Mouse (Mus musculus): ENCODE data around the gene Osgin1. TPM values are rescaled to one million over a fixed set of nuclear protein-coding genes. Genes with fewer than 3 reads are reported as not detected.

Osgin1 gene
- 0.35 and 0.40 TPM in 2 replicates for polyA plus RNA-seq (2014; fragmentation: Nextera tagmentation; extraction: Ambion mirVana)

DNA sequence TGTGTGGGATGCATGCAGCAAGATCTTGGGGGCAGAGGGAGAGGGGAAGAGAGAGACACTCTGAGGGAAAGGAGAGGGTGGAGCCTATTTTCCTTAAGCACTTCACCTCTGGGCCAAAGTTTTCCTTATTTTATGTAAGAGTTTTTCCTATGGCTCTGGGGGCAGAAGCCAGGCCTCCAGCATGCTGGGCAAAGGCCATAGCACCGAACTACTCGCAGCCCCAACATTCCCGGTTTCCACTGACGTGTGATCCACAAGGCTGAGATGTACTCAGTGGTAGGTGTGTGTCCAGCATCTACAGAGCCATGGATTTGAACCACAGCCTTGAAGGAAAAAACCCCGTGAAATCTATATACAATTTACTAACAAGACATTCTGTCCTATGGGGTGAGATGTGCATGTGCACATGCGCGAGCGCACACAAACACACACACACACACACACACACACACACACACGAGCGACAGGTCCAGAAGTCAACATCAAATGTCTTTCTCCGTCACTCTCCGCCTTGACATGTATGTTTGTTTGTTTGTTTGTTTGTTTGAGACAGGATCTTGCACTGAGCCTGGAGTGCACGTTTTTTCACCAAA is at the start of gene Osgin1:
TSS of gene Osgin1 (plus strand) at position 543 of the 593 bp plus-strand sequence.
- ATAC-seq (ENCODE audit: low FRiP score): no peak
- Histone ChIP-seq H3K9ac (no peak within 1 kb of the TSS), H3K27me3 (ENCODE audit: control insufficient read depth, insufficient read depth, low read length) (no peaks in the 10 kb centered on the region), H3K9me3 (ENCODE audit: control insufficient read depth, low read length) (no peaks in the 10 kb centered on the region), H3K4me1 (replicated peaks; ENCODE audit: control insufficient read depth, insufficient read depth, low read length) (no peaks in the 10 kb centered on the region), H3K27ac (no peak within 1 kb of the TSS), H3K36me3 (replicated peaks; ENCODE audit: control insufficient read depth, insufficient read depth) (no peaks in the 10 kb centered on the region), H3K4me2 (replicated peaks) (no peak within 1 kb of the TSS), H3K4me3 (replicated peaks; ENCODE audit: low read length) (no peak within 1 kb of the TSS)
- no peak for DNase-seq (ENCODE audit: low spot score)
- WGBS: 88% methylated on average over 13 of the region's 13 CpGs

DNA sequence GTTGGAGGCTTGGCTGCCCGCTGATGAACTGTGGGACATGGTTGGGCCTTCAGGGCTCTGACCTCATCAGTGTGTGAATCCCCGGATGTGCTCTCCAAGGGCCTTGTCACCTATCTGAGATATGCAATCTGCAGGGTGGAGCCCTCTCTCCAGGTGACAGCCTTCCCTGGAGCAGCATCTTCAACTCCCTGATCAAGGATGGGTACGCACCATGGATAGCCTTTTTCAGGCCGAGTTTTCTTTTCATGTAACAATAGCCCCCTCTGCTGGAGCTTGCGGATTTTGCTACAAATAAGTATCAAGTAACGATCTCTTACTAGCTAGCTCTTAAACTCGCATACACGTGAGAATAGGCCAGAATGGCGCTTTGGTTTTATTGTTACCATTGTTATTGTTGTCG is 49.4 kb upstream of the Osgin1 start:
- no peaks in the 10 kb centered on the region for H3K9me3 ChIP-seq (ENCODE audit: control insufficient read depth, low read length)
- no peak overlapping the region for H3K27ac ChIP-seq
- no peak overlapping the region for H3K4me2 ChIP-seq (replicated peaks)
- 26% methylated on average over 10 of the region's 10 CpGs for WGBS
- H3K4me1 ChIP-seq (replicated peaks; ENCODE audit: control insufficient read depth, insufficient read depth, low read length): no peaks in the 10 kb centered on the region
- H3K9ac ChIP-seq: no peak overlapping the region
- no peaks in the 10 kb centered on the region for H3K36me3 ChIP-seq (replicated peaks; ENCODE audit: control insufficient read depth, insufficient read depth)
- H3K27me3 ChIP-seq (ENCODE audit: control insufficient read depth, insufficient read depth, low read length): no peaks in the 10 kb centered on the region
- ATAC-seq (ENCODE audit: low FRiP score) (no peak), DNase-seq (ENCODE audit: low spot score) (peak; percentile 96)
- no peak overlapping the region for H3K4me3 ChIP-seq (replicated peaks; ENCODE audit: low read length)

DNA sequence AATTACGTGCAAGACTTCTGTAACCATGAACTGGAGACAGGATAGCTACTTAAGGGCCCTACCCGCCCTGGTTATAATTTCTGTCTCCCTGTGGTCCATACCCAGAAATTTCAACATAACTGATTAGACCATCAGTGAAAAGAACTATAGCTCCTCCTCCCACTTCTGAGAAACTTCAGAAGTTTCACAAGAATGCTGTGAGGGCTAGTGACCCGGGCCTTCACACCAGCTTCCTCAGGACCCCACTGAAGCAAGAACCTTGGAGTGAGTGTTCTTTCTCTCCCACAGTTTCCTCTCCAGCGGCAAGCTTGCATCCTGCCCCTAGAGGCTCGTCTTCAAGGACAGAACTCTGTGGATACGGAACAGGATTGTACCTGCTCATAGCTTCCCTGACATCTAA is 48.1 kb upstream of the Osgin1 start:
- Histone ChIP-seq H3K9me3 (ENCODE audit: control insufficient read depth, low read length) (no peaks in the 10 kb centered on the region), H3K27ac (no peak overlapping the region), H3K4me3 (replicated peaks; ENCODE audit: low read length) (no peak overlapping the region), H3K27me3 (ENCODE audit: control insufficient read depth, insufficient read depth, low read length) (no peaks in the 10 kb centered on the region), H3K4me2 (replicated peaks) (no peak overlapping the region), H3K4me1 (replicated peaks; ENCODE audit: control insufficient read depth, insufficient read depth, low read length) (no peaks in the 10 kb centered on the region), H3K9ac (no peak overlapping the region), H3K36me3 (replicated peaks; ENCODE audit: control insufficient read depth, insufficient read depth) (no peaks in the 10 kb centered on the region)
- no peak for ATAC-seq (ENCODE audit: low FRiP score)
- no peak for DNase-seq (ENCODE audit: low spot score)
- WGBS: 77% methylated on average over 6 of the region's 6 CpGs

DNA sequence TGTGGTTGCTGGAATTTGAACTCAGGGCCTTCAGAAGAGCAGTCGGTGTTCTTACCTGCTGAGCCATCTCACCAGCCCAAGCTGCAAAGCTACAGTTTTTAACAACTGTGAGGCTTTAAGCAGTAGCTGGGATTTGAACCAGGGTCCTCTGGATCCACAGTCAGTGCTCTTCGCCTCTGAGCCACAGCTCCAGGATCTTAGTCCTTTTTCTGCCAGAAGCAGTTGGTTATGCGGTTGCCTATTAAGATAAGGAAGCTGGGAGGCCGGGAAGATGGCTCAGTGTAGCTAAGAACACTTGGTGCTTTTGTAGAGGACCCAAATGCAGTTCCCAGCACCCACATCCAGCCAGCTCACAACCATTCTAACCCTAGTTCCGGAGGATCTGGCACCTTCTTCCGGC is 46.9 kb upstream of the Osgin1 start:
- H3K4me3 ChIP-seq (replicated peaks; ENCODE audit: low read length): no peak overlapping the region
- H3K4me1 ChIP-seq (replicated peaks; ENCODE audit: control insufficient read depth, insufficient read depth, low read length): no peaks in the 10 kb centered on the region
- WGBS: 83% methylated on average over 6 of the region's 6 CpGs
- no peaks in the 10 kb centered on the region for H3K27me3 ChIP-seq (ENCODE audit: control insufficient read depth, insufficient read depth, low read length)
- no peak for DNase-seq (ENCODE audit: low spot score)
- H3K9ac ChIP-seq: no peak overlapping the region
- no peaks in the 10 kb centered on the region for H3K36me3 ChIP-seq (replicated peaks; ENCODE audit: control insufficient read depth, insufficient read depth)
- ATAC-seq (ENCODE audit: low FRiP score): no peak
- no peak overlapping the region for H3K27ac ChIP-seq
- H3K9me3 ChIP-seq (ENCODE audit: control insufficient read depth, low read length): no peaks in the 10 kb centered on the region
- no peak overlapping the region for H3K4me2 ChIP-seq (replicated peaks)

DNA sequence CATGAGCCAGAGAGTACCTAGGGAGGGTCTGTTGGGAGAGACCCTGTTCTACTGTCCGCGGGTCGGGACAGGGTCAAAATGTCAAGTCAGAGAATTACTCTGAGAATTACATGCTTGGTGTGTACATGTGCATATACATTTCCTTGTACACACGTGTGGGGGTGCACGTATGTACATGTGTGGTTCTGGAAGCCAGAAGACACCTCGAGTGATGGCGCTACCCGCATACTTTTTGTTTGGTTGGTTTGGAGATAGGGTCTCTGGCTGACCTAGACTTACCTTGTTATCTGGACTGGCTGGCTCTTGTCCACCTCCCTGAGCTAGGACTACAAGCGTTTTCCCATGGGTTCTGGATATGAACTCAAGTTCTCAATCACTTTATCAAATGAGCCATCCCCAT is 39.8 kb upstream of the Osgin1 start:
- peak overlapping the region; percentile 94 for H3K9ac ChIP-seq
- peak overlapping the region; percentile 88 for H3K27ac ChIP-seq
- H3K27me3 ChIP-seq (ENCODE audit: control insufficient read depth, insufficient read depth, low read length): no peaks in the 10 kb centered on the region
- peaks cover 7% of the 10 kb centered on the region for H3K4me1 ChIP-seq (replicated peaks; ENCODE audit: control insufficient read depth, insufficient read depth, low read length)
- DNase-seq (ENCODE audit: low spot score) (no peak), ATAC-seq (ENCODE audit: low FRiP score) (peak; percentile 21; the same call in 1 of the 2 replicates)
- H3K4me3 ChIP-seq (replicated peaks; ENCODE audit: low read length): peak overlapping the region; percentile 90
- H3K9me3 ChIP-seq (ENCODE audit: control insufficient read depth, low read length): no peaks in the 10 kb centered on the region
- WGBS: 81% methylated on average over 9 of the region's 9 CpGs
- H3K36me3 ChIP-seq (replicated peaks; ENCODE audit: control insufficient read depth, insufficient read depth): no peaks in the 10 kb centered on the region
- peak overlapping the region; percentile 97 for H3K4me2 ChIP-seq (replicated peaks)

DNA sequence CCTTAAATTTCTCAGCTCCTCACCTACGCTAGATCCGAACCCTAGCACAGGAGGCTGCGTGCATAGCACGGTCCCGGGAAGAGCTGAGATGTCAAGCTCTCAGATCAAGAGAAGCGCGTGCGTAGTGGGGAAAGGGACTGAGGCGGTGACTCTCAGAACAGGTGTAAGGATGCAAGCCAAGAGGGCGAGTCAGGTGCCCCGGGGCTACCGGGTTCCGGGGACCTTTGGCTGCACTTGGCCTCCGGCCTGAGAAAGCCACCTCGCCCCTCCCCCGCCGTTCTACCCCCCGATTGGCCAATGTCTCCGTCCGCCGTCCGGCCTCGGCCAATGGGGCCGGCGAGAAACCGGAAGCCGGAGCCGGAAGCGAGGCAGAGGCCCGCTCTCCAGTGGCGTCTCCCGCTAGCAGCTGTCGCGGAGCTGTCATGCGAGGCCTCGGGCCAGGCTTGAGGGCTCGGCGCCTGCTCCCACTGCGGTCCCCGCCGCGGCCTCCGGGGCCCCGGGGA is 39.3 kb upstream of the Osgin1 start, which contains the start of gene Mlycd:
TSS of gene Mlycd (plus strand) at position 355 of the 503 bp plus-strand sequence.
- peak within 1 kb of the TSS; percentile 94 for H3K9ac ChIP-seq
- 2% methylated on average over 39 of the region's 44 CpGs for WGBS
- DNase-seq (ENCODE audit: low spot score) (peak; percentile 89), ATAC-seq (ENCODE audit: low FRiP score) (peak; percentile 94)
- peaks cover 7% of the 10 kb centered on the region for H3K4me1 ChIP-seq (replicated peaks; ENCODE audit: control insufficient read depth, insufficient read depth, low read length)
- H3K4me3 ChIP-seq (replicated peaks; ENCODE audit: low read length): peak within 1 kb of the TSS; percentile 90
- no peaks in the 10 kb centered on the region for H3K9me3 ChIP-seq (ENCODE audit: control insufficient read depth, low read length)
- peak within 1 kb of the TSS; percentile 97 for H3K4me2 ChIP-seq (replicated peaks)
- no peaks in the 10 kb centered on the region for H3K36me3 ChIP-seq (replicated peaks; ENCODE audit: control insufficient read depth, insufficient read depth)
- no peaks in the 10 kb centered on the region for H3K27me3 ChIP-seq (ENCODE audit: control insufficient read depth, insufficient read depth, low read length)
- H3K27ac ChIP-seq: peak within 1 kb of the TSS; percentile 88

DNA sequence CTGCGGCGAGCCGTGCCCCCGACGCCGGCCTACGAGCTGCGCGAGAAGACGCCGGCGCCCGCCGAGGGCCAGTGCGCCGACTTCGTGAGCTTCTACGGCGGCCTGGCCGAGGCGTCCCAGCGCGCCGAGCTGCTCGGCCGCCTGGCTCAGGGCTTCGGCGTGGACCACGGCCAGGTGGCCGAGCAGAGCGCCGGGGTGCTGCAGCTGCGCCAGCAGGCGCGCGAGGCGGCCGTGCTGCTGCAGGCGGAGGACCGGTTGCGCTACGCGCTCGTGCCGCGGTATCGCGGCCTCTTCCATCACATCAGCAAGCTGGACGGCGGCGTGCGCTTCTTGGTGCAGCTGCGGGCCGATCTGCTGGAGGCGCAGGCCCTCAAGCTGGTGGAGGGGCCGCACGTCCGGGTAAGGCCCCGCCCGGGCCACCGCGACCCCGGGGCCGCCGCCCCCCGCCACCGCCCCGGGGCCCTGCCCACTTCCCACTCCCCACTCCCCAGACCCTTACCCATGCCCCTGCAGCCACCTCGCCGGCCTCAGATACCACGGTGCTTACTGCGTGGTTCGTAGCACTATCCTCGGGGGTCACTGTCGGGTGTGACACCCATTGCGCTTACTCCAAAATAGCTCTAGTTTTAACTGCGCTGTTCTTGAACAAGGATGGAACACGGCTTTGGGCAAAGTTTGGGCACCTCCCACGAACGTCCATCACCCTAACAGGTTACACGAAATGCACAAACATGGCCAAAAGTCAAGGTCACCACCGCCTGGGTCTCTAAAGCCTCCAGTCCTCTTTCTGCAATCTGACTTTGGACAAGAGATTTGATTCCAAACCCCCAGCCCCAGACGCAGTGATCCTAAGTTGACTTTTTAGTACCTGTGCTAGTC is 38.6 kb upstream of the Osgin1 start:
- peak; percentile 42 for DNase-seq (ENCODE audit: low spot score)
- H3K27me3 ChIP-seq (ENCODE audit: control insufficient read depth, insufficient read depth, low read length): no peaks in the 10 kb centered on the region
- H3K27ac ChIP-seq: peak overlapping the region; percentile 88
- ATAC-seq (ENCODE audit: low FRiP score): peak; percentile 63; the same call in 1 of the 2 replicates
- H3K4me2 ChIP-seq (replicated peaks): peak overlapping the region; percentile 97
- WGBS: 6% methylated on average over 73 of the region's 83 CpGs
- H3K4me1 ChIP-seq (replicated peaks; ENCODE audit: control insufficient read depth, insufficient read depth, low read length): peaks cover 7% of the 10 kb centered on the region
- H3K9me3 ChIP-seq (ENCODE audit: control insufficient read depth, low read length): no peaks in the 10 kb centered on the region
- H3K9ac ChIP-seq: peak overlapping the region; percentile 94
- peak overlapping the region; percentile 90 for H3K4me3 ChIP-seq (replicated peaks; ENCODE audit: low read length)
- H3K36me3 ChIP-seq (replicated peaks; ENCODE audit: control insufficient read depth, insufficient read depth): no peaks in the 10 kb centered on the region

DNA sequence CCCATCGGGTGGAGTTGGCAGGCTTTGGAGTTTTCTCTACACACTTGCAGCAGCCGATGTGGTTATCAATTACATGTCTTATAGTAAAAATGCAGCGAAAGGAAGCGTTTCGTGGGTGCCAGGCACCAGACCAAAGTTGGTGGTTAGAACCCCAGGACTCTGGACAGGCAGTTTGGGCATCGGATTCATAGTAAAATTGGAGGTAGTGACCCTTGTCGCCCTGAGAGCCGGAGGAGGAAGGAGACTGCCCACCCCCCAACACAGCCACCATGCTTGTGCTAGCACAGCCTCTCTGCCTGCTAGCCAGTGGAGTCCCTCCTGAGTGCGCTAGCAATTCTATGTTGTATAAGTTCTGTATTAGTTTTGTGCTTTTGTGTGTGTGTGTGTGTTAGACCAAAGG is 35.4 kb upstream of the Osgin1 start:
- no peak for ATAC-seq (ENCODE audit: low FRiP score)
- peaks cover 6% of the 10 kb centered on the region for H3K36me3 ChIP-seq (replicated peaks; ENCODE audit: control insufficient read depth, insufficient read depth)
- H3K4me1 ChIP-seq (replicated peaks; ENCODE audit: control insufficient read depth, insufficient read depth, low read length): peaks cover 7% of the 10 kb centered on the region
- no peaks in the 10 kb centered on the region for H3K9me3 ChIP-seq (ENCODE audit: control insufficient read depth, low read length)
- no peak overlapping the region for H3K4me2 ChIP-seq (replicated peaks)
- H3K27ac ChIP-seq: no peak overlapping the region
- H3K4me3 ChIP-seq (replicated peaks; ENCODE audit: low read length): no peak overlapping the region
- WGBS: 82% methylated on average over 9 of the region's 9 CpGs
- no peak overlapping the region for H3K9ac ChIP-seq
- DNase-seq (ENCODE audit: low spot score): no peak
- H3K27me3 ChIP-seq (ENCODE audit: control insufficient read depth, insufficient read depth, low read length): no peaks in the 10 kb centered on the region

DNA sequence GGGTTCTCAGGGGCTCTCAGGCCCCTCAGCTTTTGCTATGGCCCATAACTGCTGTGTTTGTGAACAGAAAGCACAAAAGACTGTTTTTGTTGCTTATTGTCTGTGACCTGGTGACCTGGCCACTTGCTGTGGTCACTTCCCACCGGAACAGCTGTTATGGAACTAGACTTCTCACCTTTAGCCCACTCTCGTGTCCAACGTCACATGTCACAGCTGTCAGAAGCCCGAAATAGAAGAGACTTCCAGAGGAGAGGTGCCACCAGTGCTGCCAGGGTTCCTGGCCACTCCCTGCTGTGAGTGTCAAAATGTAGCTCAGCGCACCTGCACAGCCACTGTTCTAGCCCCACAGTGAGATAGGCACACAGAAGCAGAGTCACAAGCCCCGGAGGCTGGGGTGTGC is 34.7 kb upstream of the Osgin1 start:
- Histone ChIP-seq H3K9ac (no peak overlapping the region), H3K9me3 (ENCODE audit: control insufficient read depth, low read length) (no peaks in the 10 kb centered on the region), H3K4me1 (replicated peaks; ENCODE audit: control insufficient read depth, insufficient read depth, low read length) (peaks cover 7% of the 10 kb centered on the region), H3K36me3 (replicated peaks; ENCODE audit: control insufficient read depth, insufficient read depth) (peaks cover 6% of the 10 kb centered on the region), H3K4me3 (replicated peaks; ENCODE audit: low read length) (no peak overlapping the region), H3K4me2 (replicated peaks) (no peak overlapping the region), H3K27ac (no peak overlapping the region), H3K27me3 (ENCODE audit: control insufficient read depth, insufficient read depth, low read length) (no peaks in the 10 kb centered on the region)
- DNase-seq (ENCODE audit: low spot score): no peak
- no peak for ATAC-seq (ENCODE audit: low FRiP score)
- 72% methylated on average over 6 of the region's 6 CpGs for WGBS
